Mouse (Mus musculus) forebrain, embryonic 10.5 days (tissue): ENCODE data around the gene Trim46. TPM values are rescaled to one million over a fixed set of nuclear protein-coding genes. Genes with fewer than 3 reads are reported as not detected.

Experiments used
- DNase-seq: peaks from one replicate; pipeline ENCODE4 v3.0.0-alpha.2; 2017; ENCODE audit warnings: low spot score; ENCODE audit errors: extremely low spot score
- H3K27ac ChIP-seq: fragments of 300-500 bp; sonication (generic); 2 replicates; pipeline ENCODE4 v1.5.1; 2016; ENCODE audit warnings: mild to moderate bottlenecking
- H3K27me3 ChIP-seq: fragments of 300-500 bp; sonication (generic); 2 replicates; pipeline ENCODE4 v1.6.1; 2016; ENCODE audit warnings: mild to moderate bottlenecking; ENCODE audit not compliant: poor library complexity, severe bottlenecking
- H3K36me3 ChIP-seq: fragments of 300-500 bp; sonication (generic); replicated peaks from 2 replicates; pipeline ENCODE4 v1.6.1; 2016; ENCODE audit warnings: mild to moderate bottlenecking, moderate library complexity
- H3K4me1 ChIP-seq: fragments of 300-500 bp; sonication (generic); 2 replicates; pipeline ENCODE4 v1.6.1; 2016
- H3K4me3 ChIP-seq: fragments of 300-500 bp; sonication (generic); 2 replicates; pipeline ENCODE4 v1.5.1; 2016; ENCODE audit warnings: mild to moderate bottlenecking, moderate library complexity
- H3K9me3 ChIP-seq: fragments of 300-500 bp; sonication (generic); 2 replicates; pipeline ENCODE4 v1.6.1; 2016; ENCODE audit warnings: mild to moderate bottlenecking, moderate library complexity
- WGBS: fragments of 180-500 bp; shearing (Covaris S2); methylation state at CpG from one replicate; pipeline ENCODE4 v1.1.7; 2016; 5-methylcytosine and 5-hydroxymethylcytosine counted together
- polyA plus RNA-seq: library from polyadenylated mRNA; unstranded; fragments of >200 nt; fragmentation: Nextera tagmentation; extraction: Ambion mirVana; gene quantifications from 2 replicates; pipeline ENCODE4 v1.2.1, GENCODE M21; 2016

The Trim46 gene
- polyA plus RNA-seq, 1 experiment from 2014 or later, result 4.4 TPM

DNA sequence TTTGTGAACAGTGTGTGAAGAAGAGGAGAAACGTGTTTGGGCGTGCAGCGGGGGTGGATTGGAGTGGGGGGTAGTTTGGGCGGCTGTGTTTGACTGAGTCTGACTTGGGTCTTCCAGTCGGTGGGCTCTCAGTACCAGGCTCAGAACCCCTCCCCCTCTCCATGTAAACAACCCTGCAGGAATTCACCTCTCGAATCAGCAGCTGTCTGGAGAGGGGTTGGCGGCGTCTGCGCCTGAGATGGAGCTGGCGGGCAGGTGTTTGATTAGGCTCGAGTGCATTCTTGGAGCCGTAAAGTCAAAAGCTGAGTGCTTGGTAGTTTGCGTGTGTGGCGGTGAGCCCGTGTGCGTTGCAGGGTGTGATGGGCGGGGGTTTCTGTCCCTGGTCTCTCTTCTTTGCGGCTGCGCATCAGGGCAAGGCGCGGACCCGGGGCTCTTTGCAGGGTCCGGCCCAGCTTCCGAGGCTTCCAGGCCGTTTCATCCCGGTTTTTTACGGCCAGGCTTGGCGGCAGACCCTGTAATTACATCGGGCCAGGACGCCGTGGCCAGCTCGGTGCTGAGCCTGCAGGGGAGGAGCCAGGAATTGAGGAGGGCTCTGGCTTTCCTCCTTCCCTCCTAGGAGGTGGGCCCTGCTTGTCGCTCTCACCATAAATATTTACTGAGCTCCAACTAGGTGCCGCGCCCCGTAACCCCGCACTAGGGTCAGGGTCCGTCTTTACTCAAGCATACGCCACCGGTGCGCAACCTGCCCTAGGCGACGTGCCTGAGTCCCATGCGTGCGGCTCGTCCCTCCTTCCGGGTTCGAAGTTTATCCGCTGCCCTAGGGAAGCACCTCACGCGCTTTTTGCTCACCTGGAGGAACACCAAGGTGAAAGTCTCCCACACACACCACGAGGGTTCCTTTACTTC is 34.8 kb upstream of the Trim46 start, which contains the start of gene Efna1:
TSS of gene Efna1 (minus strand) at position 537 of the 906 bp plus-strand sequence.
- peaks cover 67% of the 10 kb centered on the region for H3K4me1 ChIP-seq
- whole genome bisulfite sequencing, result under 1% methylated on average over 52 of the region's 52 CpGs
- H3K27me3 ChIP-seq, result peaks cover 77% of the 10 kb centered on the region
- no peaks in the 10 kb centered on the region for H3K36me3 ChIP-seq
- H3K9me3 ChIP-seq, result no peaks in the 10 kb centered on the region
- peak within 1 kb of the TSS; percentile 66 for H3K27ac ChIP-seq
- peak; percentile 64 for DNase-seq
- H3K4me3 ChIP-seq, result peak within 1 kb of the TSS; percentile 61

DNA sequence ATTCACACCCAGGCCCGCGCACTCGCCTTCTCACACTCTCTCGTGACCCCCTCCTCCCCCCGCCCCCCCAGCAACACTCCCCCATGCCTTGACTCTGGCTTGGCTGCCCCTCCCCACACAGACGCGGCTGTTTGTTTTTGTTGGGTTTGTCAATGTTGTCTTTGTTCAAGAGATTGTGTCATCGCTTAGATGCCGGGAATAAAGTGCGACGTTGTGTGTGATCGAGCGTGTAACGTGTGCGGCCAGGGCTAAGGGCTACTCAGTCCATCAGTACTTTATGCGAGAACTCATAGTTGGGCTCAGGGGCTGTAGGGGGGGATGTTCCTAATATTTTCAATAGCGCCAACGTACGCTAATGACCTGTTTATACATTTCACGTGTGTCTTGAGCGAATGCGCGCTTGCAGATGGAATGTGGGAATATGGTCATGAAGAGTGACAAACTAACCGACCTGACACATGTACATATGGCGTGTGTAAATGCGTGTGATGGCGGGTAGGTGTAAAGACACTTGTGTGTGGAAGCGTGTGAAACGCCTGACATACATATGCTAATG is 34.0 kb upstream of the Trim46 start:
- DNase-seq, result peak; percentile 33
- Histone ChIP-seq H3K9me3 (no peaks in the 10 kb centered on the region), H3K4me3 (peak overlapping the region; percentile 61), H3K27ac (peak overlapping the region; percentile 66), H3K4me1 (peaks cover 60% of the 10 kb centered on the region), H3K36me3 (no peaks in the 10 kb centered on the region), H3K27me3 (peaks cover 83% of the 10 kb centered on the region)
- WGBS, result under 1% methylated on average over 29 of the region's 29 CpGs

DNA sequence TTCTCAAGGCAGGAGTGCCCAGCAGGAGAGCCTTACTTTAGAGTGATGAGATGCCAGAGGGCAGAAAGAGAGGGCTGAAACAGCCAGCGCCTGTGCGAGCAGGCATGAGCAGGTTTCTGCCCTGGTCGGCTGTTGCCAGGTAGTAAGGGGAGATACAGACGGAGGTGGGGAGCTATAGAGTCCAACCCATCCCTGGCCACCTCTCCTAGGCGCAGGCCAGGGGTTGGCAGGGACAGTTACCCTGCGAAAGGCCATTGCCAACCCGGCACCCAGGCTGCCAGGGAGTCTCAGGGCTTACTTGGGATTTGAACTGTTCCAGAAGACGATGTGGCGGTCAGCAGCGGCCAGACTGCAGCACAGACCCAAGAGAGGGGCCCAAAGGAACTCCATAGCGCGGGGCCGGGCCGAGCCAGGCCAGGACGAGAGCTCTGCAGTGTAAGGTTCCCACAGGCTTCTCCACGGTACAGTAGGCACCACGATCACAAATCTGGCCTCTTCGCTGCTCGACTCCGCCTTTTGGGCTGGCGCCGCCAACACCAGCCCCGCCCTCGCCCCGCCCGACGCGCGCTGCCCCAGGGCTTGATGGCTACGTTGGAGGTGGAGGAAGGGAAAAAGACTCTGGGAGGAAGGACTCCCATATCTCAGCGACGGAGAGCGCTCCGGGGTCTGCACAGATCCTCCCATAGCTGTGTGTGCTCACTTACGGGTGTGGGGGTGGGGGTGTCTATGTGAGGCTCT is 33.2 kb upstream of the Trim46 start:
- Histone ChIP-seq H3K9me3 (no peaks in the 10 kb centered on the region), H3K27me3 (peaks cover 76% of the 10 kb centered on the region), H3K4me1 (peaks cover 58% of the 10 kb centered on the region), H3K36me3 (no peaks in the 10 kb centered on the region), H3K4me3 (peak overlapping the region; percentile 61), H3K27ac (peak overlapping the region; percentile 66)
- DNase-seq, result peak; percentile 81
- 2% methylated on average over 35 of the region's 35 CpGs for WGBS

- Histone ChIP-seq H3K27me3 (peaks cover 73% of the 10 kb centered on the region), H3K4me3 (peak overlapping the region; percentile 61), H3K36me3 (no peaks in the 10 kb centered on the region), H3K27ac (peak overlapping the region; percentile 66), H3K9me3 (no peaks in the 10 kb centered on the region), H3K4me1 (peaks cover 58% of the 10 kb centered on the region)
- no peak for DNase-seq
- 23% methylated on average over 8 of the region's 8 CpGs for WGBS
Observed at GRCm38 (mm10) chr3:89278643-89279042, 32.5 kb upstream of the Trim46 start.

DNA sequence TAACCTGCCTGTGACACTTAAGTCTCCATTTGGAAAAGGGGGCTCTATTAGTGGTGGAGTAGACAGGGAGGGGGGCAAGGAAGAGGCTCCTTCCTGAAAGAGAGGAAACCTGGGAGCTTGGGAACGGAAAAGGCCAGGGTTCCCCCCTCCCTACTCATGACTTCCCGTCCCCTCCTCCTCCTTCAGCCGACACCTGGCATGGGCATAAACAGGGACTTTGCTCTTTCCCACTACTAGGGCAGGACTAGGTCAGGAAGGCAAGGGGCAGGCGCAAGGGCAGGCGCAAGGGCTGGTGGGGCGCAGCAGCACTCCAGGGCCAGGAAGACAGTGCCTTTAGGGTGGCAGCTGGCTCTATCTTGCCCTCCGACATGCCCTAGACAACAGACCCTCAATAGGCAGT is 32.0 kb upstream of the Trim46 start:
- H3K4me3 ChIP-seq, result peak overlapping the region; percentile 61
- 74% methylated on average over 7 of the region's 7 CpGs for WGBS
- H3K4me1 ChIP-seq, result peaks cover 58% of the 10 kb centered on the region
- H3K9me3 ChIP-seq, result no peaks in the 10 kb centered on the region
- H3K27ac ChIP-seq, result peak overlapping the region; percentile 66
- no peak for DNase-seq
- H3K36me3 ChIP-seq, result no peaks in the 10 kb centered on the region
- peaks cover 73% of the 10 kb centered on the region for H3K27me3 ChIP-seq

DNA sequence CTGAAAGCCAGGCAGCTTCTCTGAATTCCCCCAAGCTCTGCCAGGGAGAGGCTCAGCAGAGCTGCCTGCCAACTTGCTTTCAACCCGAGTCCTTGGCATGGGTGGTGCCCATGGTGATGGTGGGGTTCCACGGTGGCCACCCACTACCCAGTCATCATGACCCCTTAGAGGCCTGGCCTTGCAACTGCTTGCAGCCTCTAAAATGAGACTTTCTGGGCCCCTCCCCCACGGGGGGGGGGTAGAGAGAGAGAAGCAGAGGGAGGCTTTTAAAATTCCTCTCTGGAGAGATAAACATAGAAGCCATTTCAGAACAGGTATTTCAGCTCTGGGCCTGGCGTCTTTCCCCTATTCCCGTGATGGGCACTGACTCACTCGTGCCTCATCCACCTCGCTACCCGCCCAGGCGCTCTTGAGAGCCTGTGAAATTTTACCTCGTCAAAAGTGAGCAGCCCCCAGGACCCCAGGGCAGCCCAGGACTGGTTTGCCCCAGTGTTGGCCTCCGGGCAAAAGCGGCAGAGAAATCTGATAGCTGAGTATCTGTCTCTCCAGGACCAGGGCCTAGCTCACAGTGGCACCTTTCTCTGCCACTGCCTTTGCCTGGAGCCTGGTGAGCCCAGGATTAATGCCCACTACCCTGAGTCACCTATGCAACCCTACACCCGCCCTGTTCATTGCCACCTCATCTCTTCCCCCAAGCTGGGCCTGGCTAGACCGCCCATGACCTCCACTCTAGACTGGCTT is 31.3 kb upstream of the Trim46 start:
- H3K36me3 ChIP-seq, result no peaks in the 10 kb centered on the region
- H3K4me3 ChIP-seq, result peak overlapping the region; percentile 61
- H3K4me1 ChIP-seq, result peaks cover 58% of the 10 kb centered on the region
- WGBS, result 56% methylated on average over 14 of the region's 14 CpGs
- peak overlapping the region; percentile 66 for H3K27ac ChIP-seq
- no peak for DNase-seq
- peaks cover 75% of the 10 kb centered on the region for H3K27me3 ChIP-seq
- no peaks in the 10 kb centered on the region for H3K9me3 ChIP-seq

GRCm38 (mm10) chr3:89276061-89276460 is 30.0 kb upstream of the Trim46 start:
- 93% methylated on average over 13 of the region's 13 CpGs for WGBS
- no peaks in the 10 kb centered on the region for H3K9me3 ChIP-seq
- DNase-seq, result no peak
- peaks cover 75% of the 10 kb centered on the region for H3K27me3 ChIP-seq
- peak overlapping the region; percentile 5; the same call in 1 of the 2 replicates for H3K4me3 ChIP-seq
- H3K27ac ChIP-seq, result no peak overlapping the region
- H3K4me1 ChIP-seq, result peaks cover 53% of the 10 kb centered on the region
- no peaks in the 10 kb centered on the region for H3K36me3 ChIP-seq

- WGBS, result 70% methylated on average over 6 of the region's 6 CpGs
- no peak for DNase-seq
- H3K36me3 ChIP-seq, result peaks cover 9% of the 10 kb centered on the region
- no peak overlapping the region for H3K4me3 ChIP-seq
- peaks cover 49% of the 10 kb centered on the region for H3K4me1 ChIP-seq
- peaks cover 54% of the 10 kb centered on the region for H3K27me3 ChIP-seq
- no peak overlapping the region for H3K27ac ChIP-seq
- no peaks in the 10 kb centered on the region for H3K9me3 ChIP-seq
Observed at GRCm38 (mm10) chr3:89271760-89272159, 25.7 kb upstream of the Trim46 start.

DNA sequence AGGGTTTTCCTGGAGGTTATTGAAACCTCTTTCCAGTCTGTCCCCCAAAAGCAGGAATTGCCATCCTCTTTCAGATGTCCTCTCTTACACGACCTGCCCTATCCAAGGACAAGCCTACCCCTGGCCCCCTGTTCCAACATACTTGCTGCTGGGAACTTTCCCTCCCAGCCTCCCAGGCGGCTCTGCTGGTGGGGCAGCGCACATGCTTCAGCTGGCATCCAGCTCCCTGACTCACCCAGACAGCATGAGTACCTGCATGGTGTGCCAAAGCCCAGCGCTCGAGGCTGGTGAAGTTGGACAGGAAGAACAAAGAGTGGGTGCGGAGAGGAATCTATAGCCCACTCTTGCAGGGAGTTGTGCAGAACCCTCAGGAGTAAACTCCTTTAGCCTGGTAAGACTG is 24.8 kb upstream of the Trim46 start:
- WGBS, result 76% methylated on average over 6 of the region's 6 CpGs
- Histone ChIP-seq H3K9me3 (no peaks in the 10 kb centered on the region), H3K27ac (peak overlapping the region; percentile 87), H3K4me1 (peaks cover 55% of the 10 kb centered on the region), H3K27me3 (peaks cover 46% of the 10 kb centered on the region), H3K4me3 (peak overlapping the region; percentile 64), H3K36me3 (peaks cover 9% of the 10 kb centered on the region)
- no peak for DNase-seq

DNA sequence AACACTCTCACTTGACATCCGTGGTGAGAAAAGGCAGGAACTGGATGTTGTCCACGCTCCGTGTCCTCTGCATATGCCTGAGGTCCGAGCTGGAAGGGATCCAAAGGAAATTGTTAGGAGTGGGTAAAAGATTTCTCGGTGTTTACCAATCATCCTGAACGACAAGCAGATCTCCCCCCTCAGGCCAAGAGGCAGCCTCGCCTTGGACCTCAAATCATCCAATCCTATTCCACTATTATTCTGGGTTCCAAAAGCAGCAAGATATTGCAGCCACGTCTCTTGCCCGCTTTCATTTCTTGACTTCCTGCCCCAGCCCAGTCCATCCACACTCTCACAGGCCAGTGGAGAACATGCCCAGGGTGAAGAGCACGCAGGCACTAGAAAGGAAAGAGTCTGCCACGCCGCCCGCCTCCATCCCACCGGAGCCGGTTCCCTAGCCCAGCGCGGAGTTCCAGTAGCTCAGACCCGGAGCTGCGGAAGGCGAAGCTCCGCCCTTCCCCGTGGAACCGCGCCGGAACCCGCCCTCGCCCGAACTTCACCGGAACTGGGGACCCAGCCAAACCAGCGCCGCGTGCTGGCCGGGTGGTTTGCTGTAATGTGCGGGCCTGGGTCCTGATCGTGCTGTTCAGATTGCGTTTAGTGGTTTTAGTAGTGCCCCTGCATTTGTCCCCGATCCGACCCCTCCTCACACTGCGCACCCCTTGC is 24.1 kb upstream of the Trim46 start, which contains the start of gene Slc50a1:
TSS of gene Slc50a1 (minus strand) at position 520 of the 705 bp plus-strand sequence.
- Histone ChIP-seq H3K27ac (peak within 1 kb of the TSS; percentile 87), H3K36me3 (peaks cover 9% of the 10 kb centered on the region), H3K4me1 (peaks cover 57% of the 10 kb centered on the region), H3K9me3 (no peaks in the 10 kb centered on the region), H3K27me3 (peaks cover 39% of the 10 kb centered on the region), H3K4me3 (peak within 1 kb of the TSS; percentile 64)
- WGBS, result 7% methylated on average over 39 of the region's 39 CpGs
- DNase-seq, result peak; percentile 77

DNA sequence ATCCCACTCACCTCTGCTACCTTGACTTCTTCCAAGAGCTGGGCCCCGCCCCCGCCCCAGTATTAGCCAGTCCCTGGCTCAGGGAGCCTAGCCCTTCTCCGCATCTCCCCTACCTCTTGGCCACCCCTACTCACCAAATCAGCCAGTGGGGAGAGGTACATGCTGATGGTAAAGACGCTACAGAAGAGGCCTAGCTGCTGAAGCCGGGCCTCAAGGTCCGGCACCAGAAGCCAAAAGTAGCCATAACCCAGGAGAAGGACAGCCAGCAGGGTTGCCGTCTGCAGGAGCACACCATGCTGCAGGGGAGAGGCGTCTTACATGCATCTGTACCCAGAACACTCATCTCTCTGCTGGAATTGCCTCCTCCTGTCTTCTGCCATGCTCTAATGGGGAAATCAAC is 22.8 kb upstream of the Trim46 start:
- no peak for DNase-seq
- 52% methylated on average over 8 of the region's 8 CpGs for WGBS

More for the DNA sequence above, 22.8 kb upstream of the Trim46 start:
- Histone ChIP-seq H3K4me3 (0 out of 2 replicates have a peak overlapping the region, but pooled peaks have one; percentile 64), H3K36me3 (peaks cover 9% of the 10 kb centered on the region), H3K27me3 (peaks cover 39% of the 10 kb centered on the region), H3K9me3 (no peaks in the 10 kb centered on the region), H3K27ac (no peak overlapping the region), H3K4me1 (peaks cover 57% of the 10 kb centered on the region)
